Mouse (Mus musculus) kidney, postnatal 4 days (tissue): Measurements from ENCODE around the gene Olfr312.

Experiments
- DNase-seq, 2 experiments: peaks; one replicate each; pipeline ENCODE4 v3.0.0; 2021; ENCODE audit warnings: mixed read lengths in 2 of 2

The Olfr312 gene

GRCm38 (mm10) chr11:58867039-58867953 lies 38.3 kb downstream of the Olfr312 start, which contains the start of gene 2810021J22Rik:
2810021J22Rik (plus strand) TSS chr11:58867216.
- peak; percentile 80 to 88 for DNase-seq

GRCm38 (mm10) chr11:58867954-58868330 lies 38.9 kb downstream of the Olfr312 start:
- DNase-seq = peak in 1 of 2 experiments; percentile 18

- no peak for DNase-seq
Observed at GRCm38 (mm10) chr11:58870961-58871360, 41.9 kb downstream of the Olfr312 start.

DNA sequence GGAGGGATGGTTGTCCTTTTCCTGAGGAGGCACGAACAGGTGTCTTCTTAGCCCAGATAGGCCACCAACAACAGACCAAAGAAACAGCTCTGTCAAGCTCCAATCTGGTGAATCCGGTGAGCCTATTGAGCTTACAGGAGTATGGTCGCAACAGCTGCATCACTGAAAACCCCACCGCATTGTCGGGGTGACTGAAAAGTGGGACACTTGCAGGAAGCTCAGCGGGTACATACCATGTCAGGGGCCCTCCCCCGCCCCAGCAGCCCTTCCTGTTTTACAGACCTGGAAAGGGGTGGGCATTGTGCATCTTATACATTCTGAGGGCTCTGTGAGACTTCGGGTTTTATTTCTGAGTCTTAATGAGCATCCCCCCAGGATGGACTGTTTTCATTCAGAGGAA lies 54.7 kb downstream of the Olfr312 start:
- no peak for DNase-seq
